Mouse (Mus musculus) megakaryocyte, adult 5-6 weeks (primary cell): ENCODE measurements at regions not wholly inside any gene's neighbourhood (a gene's known extent, or its start where the extent isn't known, plus 50 kb on each side); places are given as distances from the start of the nearest gene placed in this dataset.

Experiments
- ATAC-seq: 2 replicates; pipeline ENCODE4 v1.8.0; 2016; ENCODE audit warnings: mild to moderate bottlenecking, inconsistent platforms; ENCODE audit not compliant: poor library complexity, severe bottlenecking

DNA sequence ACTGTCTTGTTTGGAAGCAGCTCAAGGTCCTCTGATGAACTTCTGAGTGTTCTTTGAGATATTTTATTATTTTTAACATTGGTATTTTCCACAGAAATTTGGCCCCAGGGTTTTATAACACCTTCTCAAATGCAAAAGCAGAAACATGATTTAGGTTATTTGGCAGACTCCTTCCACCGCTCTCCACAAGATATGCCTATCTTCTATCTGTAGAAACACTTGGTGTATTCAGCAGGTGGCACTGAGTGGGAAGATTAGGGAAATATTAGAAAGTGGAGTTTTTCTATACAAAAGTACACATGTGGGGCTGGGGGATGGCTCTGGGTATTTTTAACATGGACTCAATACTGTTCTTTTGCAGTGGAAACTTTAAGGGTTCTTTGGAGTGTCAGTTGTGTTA, 475.3 kb downstream of the Dach1 start:
- no peak for ATAC-seq

DNA sequence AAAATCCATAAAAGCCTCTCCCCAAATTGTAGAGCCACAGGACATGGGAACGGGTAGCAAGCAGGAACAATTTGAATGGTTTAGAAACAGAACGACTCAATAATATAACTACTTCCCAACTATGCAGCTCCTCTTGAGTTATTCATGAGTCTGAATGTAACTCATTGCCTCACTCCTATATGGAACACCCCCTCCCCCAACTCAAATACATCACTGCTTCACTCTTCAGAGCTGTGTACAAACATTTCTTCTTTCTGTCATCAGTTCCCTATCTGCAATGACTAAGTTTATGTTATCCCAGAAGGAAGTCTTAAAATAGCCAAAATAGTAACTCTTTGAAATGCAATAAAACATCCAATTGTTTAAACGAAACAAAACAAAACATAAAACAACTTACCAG, 484.9 kb downstream of the Dach1 start:
- no peak for ATAC-seq

DNA sequence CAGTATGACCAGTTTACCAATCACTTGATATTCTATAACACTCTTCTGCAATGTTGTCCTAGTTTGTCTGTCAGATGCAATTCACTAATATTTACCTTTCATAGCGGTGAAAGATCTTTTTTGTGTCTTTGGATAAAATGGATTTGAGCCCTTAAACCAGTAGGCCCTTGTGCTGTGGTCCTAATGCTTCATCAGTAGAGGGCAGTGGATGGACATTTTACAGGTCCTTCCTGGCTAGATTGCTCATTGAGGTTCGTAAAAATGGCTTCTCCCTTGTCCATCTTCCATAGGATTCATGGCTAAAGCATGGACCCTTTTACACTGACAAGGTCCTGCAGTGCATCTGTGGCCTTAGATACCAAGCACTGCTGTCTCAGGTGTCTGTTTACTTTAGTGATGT, 501.8 kb downstream of the Dach1 start:
- no peak for ATAC-seq

DNA sequence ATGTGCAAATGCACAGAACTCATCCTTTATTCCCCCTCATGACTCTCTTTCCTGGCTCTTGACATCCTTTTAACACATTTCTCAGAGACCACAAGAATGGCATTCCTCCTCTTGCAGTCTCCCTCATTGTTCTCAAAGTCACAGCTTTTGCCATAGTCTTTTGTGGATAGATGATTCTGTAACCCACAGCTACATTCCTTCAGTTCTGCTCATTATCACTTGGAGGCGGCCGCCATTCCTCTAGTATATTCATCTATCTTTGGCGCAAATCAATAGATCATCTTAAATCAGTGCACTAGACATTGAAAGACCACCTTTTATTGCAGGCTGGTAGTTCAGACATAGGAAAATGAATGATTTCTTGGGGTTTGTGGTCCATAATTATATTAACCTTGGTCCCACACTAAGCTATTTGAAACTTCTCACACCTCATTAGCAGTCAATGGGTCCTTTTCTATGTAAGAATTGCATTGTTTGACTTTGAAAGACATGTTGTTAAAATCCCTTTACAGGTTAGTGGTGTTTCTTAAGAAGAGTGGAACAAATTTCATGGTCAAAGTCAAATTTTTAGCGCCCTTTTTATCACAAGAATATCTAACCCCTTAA, 531.3 kb downstream of the Dach1 start:
- ATAC-seq: no peak

DNA sequence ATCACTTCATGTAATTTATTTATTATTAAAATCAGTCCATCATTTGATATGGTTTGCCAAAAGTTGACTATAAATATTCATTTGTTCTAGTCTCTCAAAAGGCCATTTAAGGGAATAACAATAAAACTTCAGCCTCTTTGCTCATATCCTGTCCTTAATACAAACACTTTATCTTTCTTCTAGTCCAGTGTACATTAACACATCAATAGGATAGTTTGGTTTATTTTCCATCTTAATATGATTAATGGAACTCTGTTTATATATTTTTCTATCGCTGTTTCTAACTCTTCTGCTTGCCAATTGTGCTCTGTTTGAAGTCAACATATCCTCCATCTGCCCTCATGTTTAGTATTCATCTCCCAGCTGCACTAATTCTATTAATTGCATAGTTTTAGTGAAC, 558.1 kb downstream of the Dach1 start:
- no peak for ATAC-seq

DNA sequence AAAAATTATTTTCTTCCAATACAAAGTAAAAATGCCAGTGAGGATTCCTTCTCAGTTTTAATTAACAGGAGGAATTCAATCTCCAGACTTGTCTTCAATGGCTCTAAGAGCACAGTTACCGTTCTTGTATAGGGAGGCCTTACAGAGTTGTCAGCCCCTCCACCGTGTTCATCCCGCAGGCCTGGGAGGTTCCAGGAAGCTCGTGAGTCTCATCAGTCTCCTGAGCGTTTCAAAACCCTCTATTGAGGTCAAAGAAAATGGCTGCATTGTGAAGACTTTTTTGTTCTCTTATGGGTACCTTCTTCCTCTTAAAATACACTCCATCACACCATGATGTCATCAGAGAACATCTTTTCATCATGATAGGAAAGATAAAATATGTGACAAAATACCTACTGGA, 572.9 kb downstream of the Dach1 start:
- no peak for ATAC-seq

DNA sequence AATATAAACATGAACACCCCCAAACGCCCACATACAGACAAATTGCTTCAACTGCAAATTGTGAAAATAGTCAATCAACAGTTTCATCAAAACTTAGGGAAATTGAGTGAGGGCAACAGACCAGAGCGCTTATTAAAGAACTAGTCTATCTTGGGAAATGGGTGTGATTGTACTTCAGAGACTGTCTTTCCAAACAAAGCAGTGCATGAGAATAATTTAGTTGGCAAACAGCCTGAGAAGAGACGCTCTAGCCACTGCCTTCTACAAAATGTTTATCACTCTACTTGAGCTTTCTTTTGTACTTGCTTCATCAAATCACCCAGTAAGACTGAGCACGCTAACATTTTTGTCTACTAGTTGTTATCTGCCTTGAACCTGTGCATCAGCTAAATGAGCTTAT, 581.0 kb downstream of the Dach1 start:
- no peak for ATAC-seq

DNA sequence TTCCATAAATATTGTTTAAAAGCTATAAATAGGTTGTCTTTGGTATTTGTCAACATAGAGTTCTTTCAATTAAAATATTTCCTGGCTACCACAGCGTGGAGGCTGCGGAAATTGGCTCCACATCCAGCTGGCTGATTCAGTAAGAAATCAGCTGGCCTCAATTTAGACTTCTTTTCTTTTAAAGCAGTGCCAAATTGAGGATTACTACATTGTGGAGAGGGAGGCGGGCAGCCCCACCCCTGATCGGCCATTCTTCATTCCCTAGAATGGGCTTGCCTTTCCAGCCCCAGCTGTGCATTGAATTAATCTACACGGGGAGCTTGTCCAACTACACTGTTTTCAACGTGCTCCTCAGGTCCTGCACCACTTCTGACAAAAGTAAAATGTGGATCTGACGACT, 581.4 kb downstream of the Dach1 start:
- no peak for ATAC-seq

DNA sequence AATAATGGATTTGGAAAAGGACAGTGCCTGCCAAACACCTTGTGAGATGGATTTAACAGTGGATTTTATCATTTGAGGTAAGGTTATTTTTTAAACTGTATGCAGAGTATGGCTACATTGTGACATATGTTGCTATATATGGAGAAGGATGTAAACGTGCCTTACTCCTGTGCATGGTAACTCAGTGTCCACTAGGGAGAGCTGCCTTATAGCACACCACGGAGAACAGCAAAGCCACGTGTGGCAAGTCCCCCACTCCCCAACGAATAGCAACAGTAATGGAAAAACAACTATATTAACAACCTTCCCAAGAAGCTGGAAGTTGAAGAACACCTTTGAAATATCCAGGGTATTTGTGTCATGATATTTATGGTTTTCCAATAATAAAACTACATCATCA, 582.6 kb downstream of the Dach1 start:
- ATAC-seq: 0 out of 2 replicates have a peak, but pooled peaks have one; percentile 38

DNA sequence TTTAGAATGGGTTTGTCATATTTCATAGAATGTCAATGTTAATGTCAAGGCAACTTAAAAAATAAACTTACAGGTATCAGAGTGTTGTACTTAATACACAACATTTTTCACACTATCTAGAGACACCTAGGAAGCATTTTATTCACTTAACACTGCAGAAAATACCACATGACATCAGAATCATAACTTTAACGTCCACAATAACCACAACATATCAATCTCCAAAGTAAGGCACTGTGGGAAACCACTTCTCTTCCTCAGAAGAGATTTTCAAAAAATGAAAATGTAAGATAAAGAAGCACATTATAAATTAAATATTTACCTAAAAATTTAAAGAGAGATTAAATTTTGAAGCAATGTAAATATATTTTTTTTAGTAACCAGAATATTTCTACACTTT, 599.3 kb downstream of the Dach1 start:
- ATAC-seq: no peak

DNA sequence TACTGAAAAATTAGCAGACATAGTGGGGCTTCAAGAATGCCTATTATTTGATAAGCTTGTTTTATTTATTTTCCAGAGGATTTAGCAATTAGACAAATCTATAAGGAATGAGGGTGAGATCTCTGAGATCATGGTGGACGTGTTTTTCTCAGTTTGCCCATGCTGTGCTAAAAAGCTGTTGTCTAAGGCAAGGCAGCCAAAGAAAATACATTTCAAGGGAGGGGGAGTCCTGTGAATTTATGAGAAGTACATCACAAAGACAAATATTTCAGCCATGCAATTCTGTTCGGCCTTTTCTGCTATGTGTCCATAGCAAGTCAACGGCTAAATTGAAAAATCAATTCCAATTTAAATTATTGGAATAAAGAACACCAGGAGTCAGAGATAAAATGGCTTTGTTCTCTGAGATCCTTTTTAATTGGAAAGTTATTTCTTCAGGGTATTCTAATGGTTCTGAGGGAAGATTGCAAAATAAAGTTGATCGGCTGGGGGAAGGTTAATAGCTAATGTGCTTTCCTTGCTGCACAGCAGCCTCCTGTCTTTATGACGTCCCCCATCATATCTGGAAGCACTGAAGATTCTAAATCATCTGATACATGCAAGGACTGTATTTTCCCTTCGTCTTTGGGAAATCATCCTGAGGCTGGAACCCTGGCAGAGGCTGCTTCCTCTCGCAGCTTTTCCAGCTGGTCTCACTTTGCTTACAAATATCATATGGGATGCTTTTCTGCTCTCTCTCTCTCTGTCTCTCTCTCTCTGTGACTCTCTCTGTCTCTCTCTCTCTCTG, 609.3 kb downstream of the Dach1 start:
- no peak for ATAC-seq

DNA sequence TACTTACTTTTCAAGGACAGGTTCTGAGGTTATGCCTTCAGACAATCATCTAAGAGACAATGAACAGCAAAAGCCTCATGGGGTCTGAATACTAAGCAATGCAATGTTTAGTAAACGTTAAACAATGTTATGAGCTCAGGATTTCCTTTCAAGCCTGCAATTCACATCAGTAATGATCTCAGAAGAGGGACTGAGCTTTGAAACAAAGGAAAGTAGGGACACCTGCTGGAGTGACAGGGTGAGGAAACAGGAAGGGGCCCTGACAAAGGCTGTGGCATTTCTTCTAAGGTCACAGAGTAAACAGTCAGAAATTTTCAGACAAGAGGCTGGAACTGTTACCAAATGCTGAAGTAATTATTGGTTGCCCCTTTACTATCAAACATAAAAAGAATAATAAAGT, 610.0 kb downstream of the Dach1 start:
- no peak for ATAC-seq

DNA sequence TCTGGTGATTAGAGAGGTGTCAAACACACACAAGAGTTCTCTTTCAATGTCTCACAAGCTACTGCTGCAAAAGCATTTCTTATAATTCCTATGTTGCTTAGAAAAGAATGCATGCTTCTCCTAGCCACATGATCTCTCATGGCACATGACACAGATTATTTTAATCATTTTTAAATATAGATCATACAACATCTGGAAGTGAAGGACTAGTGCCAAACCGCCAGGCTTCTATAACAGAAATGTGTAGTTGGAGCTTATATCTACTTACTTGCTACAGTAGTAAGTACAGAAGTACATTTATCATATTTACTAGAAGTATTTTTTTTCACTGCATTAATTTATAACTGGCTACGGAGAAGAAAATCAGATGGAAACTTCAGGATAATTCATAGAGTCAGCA, 611.3 kb downstream of the Dach1 start:
- no peak for ATAC-seq

DNA sequence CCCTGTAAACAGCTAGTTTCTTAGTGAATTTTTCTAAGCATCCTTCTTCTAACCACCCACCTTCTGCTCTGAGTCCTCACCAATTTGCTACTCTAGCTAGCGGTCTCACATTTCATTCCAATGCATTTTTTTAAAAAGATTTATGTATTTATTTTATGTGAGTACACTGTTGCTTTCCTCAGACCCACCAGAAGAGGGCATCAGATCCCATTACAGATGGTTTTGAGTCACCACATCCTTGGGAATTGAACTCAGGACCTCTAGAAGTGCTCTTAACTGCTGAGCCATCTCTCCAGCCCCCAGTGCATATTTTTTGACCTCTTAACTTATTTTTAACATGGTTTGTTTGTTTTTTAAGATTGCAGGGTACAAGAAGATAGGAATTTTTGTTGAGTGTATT, 611.7 kb downstream of the Dach1 start:
- ATAC-seq: no peak

DNA sequence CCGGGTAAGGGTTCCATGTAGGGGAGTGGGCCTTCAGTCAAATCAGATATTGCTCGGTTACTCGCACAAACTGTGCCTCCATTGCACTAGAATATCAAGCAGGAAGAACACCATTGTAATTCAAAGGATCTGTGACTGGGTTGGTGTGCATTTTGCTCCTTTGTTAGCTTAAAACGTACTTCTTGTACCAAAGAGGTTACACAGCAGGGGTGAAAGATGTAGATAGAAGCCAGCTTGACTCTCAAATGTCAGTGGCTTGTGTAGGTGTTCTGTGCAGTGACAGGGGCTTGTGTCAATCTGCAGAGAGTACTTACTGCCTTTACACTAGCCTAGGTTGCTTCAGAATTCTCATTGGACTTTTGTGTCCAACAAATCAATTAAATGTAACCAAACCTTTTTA, 623.3 kb downstream of the Dach1 start:
- ATAC-seq: no peak

DNA sequence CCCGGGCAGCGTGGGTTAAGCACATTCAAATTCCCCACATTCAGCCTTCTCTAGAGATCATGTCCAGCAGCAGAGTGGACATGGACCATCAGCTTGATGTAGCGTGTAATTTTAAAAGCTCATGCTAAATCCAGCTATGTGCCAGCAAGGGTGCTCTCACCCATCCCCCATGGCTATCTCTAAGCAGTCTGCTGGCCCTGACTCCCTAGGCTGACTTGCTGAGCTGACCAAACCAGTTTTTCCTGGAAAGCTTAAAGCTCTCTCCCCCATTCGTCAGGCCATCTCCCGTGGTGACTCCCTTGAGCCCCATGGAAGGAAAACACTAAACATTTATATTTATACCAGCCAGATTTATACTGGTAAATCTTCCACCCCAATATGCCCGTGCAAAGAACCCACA, 625.3 kb downstream of the Dach1 start:
- ATAC-seq: no peak

DNA sequence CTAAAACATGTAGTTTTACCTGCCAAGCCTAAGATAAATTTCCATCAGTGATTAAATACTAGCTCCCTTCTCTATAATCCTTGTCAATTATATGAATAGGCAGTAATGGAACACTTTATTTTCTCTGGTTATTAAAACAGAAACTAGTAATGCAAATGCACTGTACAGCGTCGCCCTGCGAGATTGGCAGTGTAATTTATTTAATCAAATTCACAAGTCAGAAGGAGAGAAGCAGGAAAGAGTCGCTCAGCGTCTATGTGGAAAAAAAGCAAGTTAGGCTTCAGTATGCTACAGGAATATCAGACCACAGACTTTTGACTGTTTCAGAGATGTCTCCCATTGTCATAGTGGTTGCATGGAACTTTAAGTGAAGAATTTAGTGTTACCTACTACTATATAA, 632.6 kb downstream of the Dach1 start:
- no peak for ATAC-seq

DNA sequence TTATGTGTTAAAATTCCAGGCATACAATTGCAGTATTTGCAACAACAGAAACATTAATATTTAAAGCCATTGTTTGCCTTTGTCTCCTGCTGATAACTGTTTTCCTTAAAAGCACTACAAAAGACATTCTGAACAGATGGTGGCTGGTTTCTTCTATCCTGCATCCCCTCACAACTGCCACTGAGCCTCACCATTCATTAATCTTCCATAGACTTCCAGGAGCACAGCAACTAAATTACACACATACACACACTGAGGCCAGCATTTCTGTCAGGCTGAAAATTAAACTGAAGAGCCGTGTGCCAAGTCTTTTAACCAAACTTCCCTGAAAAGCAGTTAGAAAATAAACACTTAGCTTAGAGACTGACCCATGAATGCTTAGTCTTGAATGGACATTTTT, 658.2 kb downstream of the Dach1 start:
- ATAC-seq: no peak

DNA sequence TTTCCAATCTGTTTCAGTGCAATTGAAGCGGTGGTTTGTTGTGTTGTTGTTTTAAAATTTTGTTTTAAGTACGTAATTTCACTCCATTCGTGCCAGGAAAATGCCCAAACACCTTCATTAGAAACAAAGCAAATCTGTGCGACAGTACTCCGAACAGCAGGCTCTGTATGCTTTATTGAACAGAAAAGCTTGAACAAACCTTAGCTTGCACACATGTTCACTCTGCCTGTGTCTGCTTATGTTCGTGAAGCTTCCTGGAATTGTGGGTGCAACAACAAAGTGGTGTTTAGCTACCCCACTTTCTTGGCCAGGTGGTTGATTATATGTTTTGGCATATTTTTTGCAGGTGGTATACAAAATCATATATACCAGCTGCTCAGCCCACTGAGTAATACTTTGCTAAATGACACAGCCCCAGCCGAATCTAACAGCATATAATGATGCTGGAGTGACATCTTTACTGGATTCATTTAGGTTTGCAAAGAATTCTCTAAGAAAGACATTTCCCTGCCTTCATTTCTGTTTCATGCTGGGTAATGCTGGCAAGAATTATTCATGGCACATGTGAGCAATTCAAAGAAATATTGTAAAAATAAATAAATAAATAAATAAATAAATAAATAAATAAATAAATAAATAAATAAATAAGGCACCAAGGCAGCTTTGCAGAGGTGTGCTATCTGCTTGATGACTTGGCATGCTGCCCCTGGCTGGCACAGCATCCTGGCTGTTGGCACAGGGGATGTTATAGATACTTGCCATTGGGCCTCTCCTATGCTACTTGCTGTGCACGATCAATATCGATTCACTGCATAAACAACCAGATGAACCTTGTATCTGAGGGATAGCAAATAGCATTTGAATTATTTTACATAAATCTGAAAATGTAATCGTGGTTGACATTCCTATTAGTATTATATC, 679.9 kb downstream of the Dach1 start:
- no peak for ATAC-seq

DNA sequence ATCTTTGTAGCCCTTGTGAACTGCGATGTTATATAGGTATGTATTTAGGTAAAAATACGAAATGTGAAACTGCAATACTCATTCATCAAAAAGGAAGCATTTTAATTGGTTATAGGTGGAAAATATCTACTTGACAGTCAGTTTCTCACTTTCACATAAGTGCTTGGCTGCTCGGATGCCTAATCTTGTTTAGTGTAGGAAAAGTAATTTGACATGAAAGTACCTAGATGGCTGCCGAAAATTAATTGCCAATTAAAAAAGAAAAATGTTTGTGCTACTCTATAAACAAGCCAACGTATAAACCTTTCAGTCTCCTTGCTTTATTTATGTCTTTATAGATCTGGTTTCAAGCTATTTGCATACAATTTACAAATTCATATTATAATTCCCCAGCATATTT, 691.3 kb downstream of the Dach1 start:
- ATAC-seq: no peak

DNA sequence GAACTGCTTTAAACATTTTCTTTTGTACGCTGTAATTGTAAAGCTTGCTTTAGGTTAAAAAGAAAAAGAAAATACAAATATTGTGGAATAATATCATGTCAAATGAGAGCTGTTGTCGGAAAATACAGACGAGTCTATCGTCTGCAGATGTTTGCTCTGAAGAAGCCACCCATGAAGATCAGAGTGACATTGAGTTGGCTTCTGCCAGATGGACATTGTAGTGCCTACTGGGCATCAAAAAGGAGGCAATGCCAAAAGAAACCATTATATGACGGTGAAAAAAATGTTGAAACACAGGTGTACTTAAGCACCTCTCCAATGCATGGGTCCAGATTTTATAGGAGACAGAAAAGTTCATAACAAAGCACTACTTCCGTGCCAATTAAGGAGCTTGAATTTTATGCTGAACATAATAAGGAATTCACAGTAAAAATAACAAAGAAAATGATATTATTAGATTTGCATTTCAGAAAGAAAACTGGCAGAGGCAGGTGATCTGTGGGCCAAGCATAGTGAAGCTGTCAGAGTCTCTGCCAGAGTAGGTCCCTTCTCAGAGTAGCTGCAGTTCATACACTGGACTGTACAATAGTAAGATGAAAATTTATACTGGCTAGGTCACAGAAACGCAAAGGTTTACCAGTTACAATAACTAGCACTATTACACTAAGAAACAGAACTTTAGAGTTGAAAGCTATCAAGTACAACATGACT, 718.9 kb downstream of the Dach1 start:
- ATAC-seq: no peak
